Mouse (Mus musculus): ENCODE results near the gene Babam2.
"Not testable (repeated sequence)": the region's sequence is repeated elsewhere in the genome, so short reads cannot be mapped to it uniquely, and the experiment has no call there.

Babam2 gene

GRCm38 (mm10) chr5:31933296-31933695 is 235.8 kb downstream of the Babam2 start:
- no peak for DNase-seq (ENCODE audit: low read depth, low spot score)

- DNase-seq (ENCODE audit: low read depth, low spot score): no peak
Observed at GRCm38 (mm10) chr5:31934397-31934796, 236.9 kb downstream of the Babam2 start.

- DNase-seq (ENCODE audit: low read depth, low spot score): no peak
Observed at GRCm38 (mm10) chr5:31935936-31936335, 238.5 kb downstream of the Babam2 start.

GRCm38 (mm10) chr5:31936523-31936922 is 239.0 kb downstream of the Babam2 start:
- DNase-seq (ENCODE audit: low read depth, low spot score): no peak

- no peak for DNase-seq (ENCODE audit: low read depth, low spot score)
Observed at GRCm38 (mm10) chr5:31940876-31941275, 243.4 kb downstream of the Babam2 start.

- no peak for DNase-seq (ENCODE audit: low read depth, low spot score)
Observed at GRCm38 (mm10) chr5:31947185-31947584, 249.7 kb downstream of the Babam2 start.

GRCm38 (mm10) chr5:31949389-31949788 is 251.9 kb downstream of the Babam2 start:
- no peak for DNase-seq (ENCODE audit: low read depth, low spot score)

GRCm38 (mm10) chr5:31950532-31950931 is 253.0 kb downstream of the Babam2 start:
- no peak for DNase-seq (ENCODE audit: low read depth, low spot score)

GRCm38 (mm10) chr5:31955184-31955583 is 257.7 kb downstream of the Babam2 start:
- DNase-seq (ENCODE audit: low read depth, low spot score): no peak

- no peak for DNase-seq (ENCODE audit: low read depth, low spot score)
Observed at GRCm38 (mm10) chr5:31956336-31956735, 258.9 kb downstream of the Babam2 start.

GRCm38 (mm10) chr5:31959886-31960285 is 262.4 kb downstream of the Babam2 start:
- no peak for DNase-seq (ENCODE audit: low read depth, low spot score)

- no peak for DNase-seq (ENCODE audit: low read depth, low spot score)
Observed at GRCm38 (mm10) chr5:31961423-31961822, 263.9 kb downstream of the Babam2 start.

GRCm38 (mm10) chr5:31962346-31962745 is 264.9 kb downstream of the Babam2 start:
- DNase-seq (ENCODE audit: low read depth, low spot score): no peak

GRCm38 (mm10) chr5:31963352-31963751 is 265.9 kb downstream of the Babam2 start:
- DNase-seq (ENCODE audit: low read depth, low spot score): no peak

- DNase-seq (ENCODE audit: low read depth, low spot score): no peak
Observed at GRCm38 (mm10) chr5:31963851-31964250, 266.4 kb downstream of the Babam2 start.

- DNase-seq (ENCODE audit: low read depth, low spot score): no peak
Observed at GRCm38 (mm10) chr5:31966741-31967140, 269.3 kb downstream of the Babam2 start.

- DNase-seq (ENCODE audit: low read depth, low spot score): no peak
Observed at GRCm38 (mm10) chr5:31967526-31967925, 270.0 kb downstream of the Babam2 start.

- DNase-seq (ENCODE audit: low read depth, low spot score): no peak
Observed at GRCm38 (mm10) chr5:31968046-31968506, 270.6 kb downstream of the Babam2 start.

- DNase-seq (ENCODE audit: low read depth, low spot score): not testable (repeated sequence)
Observed at GRCm38 (mm10) chr5:31972416-31972815, 274.9 kb downstream of the Babam2 start.

- no peak for DNase-seq (ENCODE audit: low read depth, low spot score)
Observed at GRCm38 (mm10) chr5:31974614-31975168, 277.2 kb downstream of the Babam2 start.

- no peak for DNase-seq (ENCODE audit: low read depth, low spot score)
Observed at GRCm38 (mm10) chr5:31982061-31982460, 284.6 kb downstream of the Babam2 start.

- DNase-seq (ENCODE audit: low read depth, low spot score): no peak
Observed at GRCm38 (mm10) chr5:31983161-31983560, 285.7 kb downstream of the Babam2 start.

- DNase-seq (ENCODE audit: low read depth, low spot score): no peak
Observed at GRCm38 (mm10) chr5:31983817-31984368, 286.4 kb downstream of the Babam2 start.
